Mouse (Mus musculus) liver, adult 2 months (tissue): ENCODE results near the gene Saxo1. TPM values are rescaled to one million over a fixed set of nuclear protein-coding genes. Genes with fewer than 3 reads are reported as not detected.
A peak's percentile ranks its signal among the peaks of the same experiment; 100 is the strongest.

Experiments
- DNase-seq: peaks from one replicate; pipeline ENCODE4 v3.0.0-alpha.2; 2011; ENCODE audit warnings: low read depth, low spot score; ENCODE audit errors: extremely low read depth
- H3K27ac ChIP-seq: fragments of 200-500 bp; replicated peaks from 2 replicates; pipeline ENCODE4 v1.5.1; 2012; ENCODE audit warnings: low read depth, mild to moderate bottlenecking, control low read depth, inconsistent platforms, low read length; ENCODE audit not compliant: insufficient read depth
- H3K27me3 ChIP-seq: fragments of 200-500 bp; 2 replicates; pipeline ENCODE4 v1.6.1; 2012; ENCODE audit warnings: mild to moderate bottlenecking, moderate library complexity, low read length, inconsistent platforms; ENCODE audit not compliant: control insufficient read depth, insufficient read depth
- H3K36me3 ChIP-seq: fragments of 200-500 bp; 2 replicates; pipeline ENCODE4 v1.6.1; 2012; ENCODE audit warnings: low read length, inconsistent platforms; ENCODE audit not compliant: control insufficient read depth, insufficient read depth
- H3K4me1 ChIP-seq: fragments of 200-500 bp; 2 replicates; pipeline ENCODE4 v1.6.1; 2011; ENCODE audit warnings: low read length; ENCODE audit not compliant: control insufficient read depth, insufficient read depth
- H3K4me3 ChIP-seq: fragments of 200-500 bp; 2 replicates; pipeline ENCODE4 v1.5.1; 2011; ENCODE audit warnings: low read depth, mild to moderate bottlenecking, control low read depth, low read length, moderate library complexity; ENCODE audit not compliant: insufficient read depth
- H3K79me2 ChIP-seq: fragments of 200-500 bp; 2 replicates; pipeline ENCODE4 v1.6.1; 2012; ENCODE audit warnings: inconsistent platforms, mild to moderate bottlenecking, low read length, moderate library complexity; ENCODE audit not compliant: control insufficient read depth, insufficient read depth
- H3K9ac ChIP-seq: fragments of 200-500 bp; 2 replicates; pipeline ENCODE4 v1.6.1; 2012; ENCODE audit warnings: low read depth, mild to moderate bottlenecking, control low read depth, inconsistent platforms, low read length
- CTCF ChIP-seq: fragments of 200-500 bp; IDR thresholded peaks from 2 replicates; pipeline ENCODE4 v1.5.1; 2011; ENCODE audit warnings: low read depth, low read length, control low read depth
- POLR2A ChIP-seq: fragments of 200-500 bp; IDR thresholded peaks from 2 replicates; pipeline ENCODE4 v1.6.1; 2011; ENCODE audit warnings: low read length, control low read depth; ENCODE audit not compliant: insufficient read depth; ENCODE audit errors: extremely low read depth
- WGBS: fragments of 180-500 bp; shearing (Covaris S2); methylation state at CpG from one replicate; pipeline ENCODE4 v1.1.7; 2018; 5-methylcytosine and 5-hydroxymethylcytosine counted together
- polyA plus RNA-seq: library from polyadenylated mRNA; depleted of rRNA; stranded (reverse); fragments of >200 nt; gene quantifications from 2 replicates; pipeline ENCODE4 v1.2.3, GENCODE M21; 2012
- total RNA-seq: library from RNA; depleted of rRNA; stranded (reverse); fragments of >200 nt; gene quantifications from 2 replicates; pipeline ENCODE4 v1.2.3, GENCODE M21; 2014

Saxo1 gene
- total and polyA plus RNA-seq, 2 experiments = not detected

GRCm38 (mm10) chr4:86427312-86427711 is 130.8 kb downstream of the Saxo1 start:
- Histone ChIP-seq H3K27me3 (no peaks in the 10 kb centered on the region), H3K27ac (no peak overlapping the region), H3K79me2 (no peaks in the 10 kb centered on the region), H3K4me3 (no peak overlapping the region), H3K4me1 (no peaks in the 10 kb centered on the region), H3K36me3 (no peaks in the 10 kb centered on the region), H3K9ac (no peak overlapping the region)
- 88% methylated on average over 5 of the region's 5 CpGs for WGBS
- no peak for DNase-seq
- TF ChIP-seq POLR2A (no peak), CTCF (no peak)

- H3K4me3 ChIP-seq = no peak overlapping the region
- TF ChIP-seq POLR2A = no peak
- no peak for TF ChIP-seq CTCF
- no peaks in the 10 kb centered on the region for H3K36me3 ChIP-seq
- DNase-seq = no peak
- no peaks in the 10 kb centered on the region for H3K4me1 ChIP-seq
- no peak overlapping the region for H3K27ac ChIP-seq
- no peaks in the 10 kb centered on the region for H3K79me2 ChIP-seq
- H3K9ac ChIP-seq = no peak overlapping the region
- 92% methylated on average over 11 of the region's 11 CpGs for WGBS
- H3K27me3 ChIP-seq = no peaks in the 10 kb centered on the region
Measured at GRCm38 (mm10) chr4:86426549-86426948, 131.6 kb downstream of the Saxo1 start.

- no peaks in the 10 kb centered on the region for H3K36me3 ChIP-seq
- no peak for TF ChIP-seq POLR2A
- TF ChIP-seq CTCF = no peak
- 91% methylated on average over 7 of the region's 7 CpGs for WGBS
Measured at GRCm38 (mm10) chr4:86425581-86425980, 132.5 kb downstream of the Saxo1 start.

GRCm38 (mm10) chr4:86422586-86422985 is 135.5 kb downstream of the Saxo1 start:
- no peaks in the 10 kb centered on the region for H3K4me1 ChIP-seq
- H3K36me3 ChIP-seq = no peaks in the 10 kb centered on the region
- no peaks in the 10 kb centered on the region for H3K79me2 ChIP-seq
- TF ChIP-seq CTCF (no peak), POLR2A (no peak)
- H3K9ac ChIP-seq = no peak overlapping the region
- H3K4me3 ChIP-seq = no peak overlapping the region
- no peaks in the 10 kb centered on the region for H3K27me3 ChIP-seq
- no peak overlapping the region for H3K27ac ChIP-seq
- peak; percentile 55 for DNase-seq
- WGBS = 55% methylated on average over 6 of the region's 6 CpGs

More at GRCm38 (mm10) chr4:86425581-86425980, 132.5 kb downstream of the Saxo1 start:
- no peak overlapping the region for H3K27ac ChIP-seq
- DNase-seq = no peak
- no peak overlapping the region for H3K4me3 ChIP-seq
- no peaks in the 10 kb centered on the region for H3K79me2 ChIP-seq
- no peaks in the 10 kb centered on the region for H3K27me3 ChIP-seq
- no peaks in the 10 kb centered on the region for H3K4me1 ChIP-seq
- no peak overlapping the region for H3K9ac ChIP-seq

- Histone ChIP-seq H3K27ac (no peak overlapping the region), H3K4me1 (no peaks in the 10 kb centered on the region), H3K27me3 (no peaks in the 10 kb centered on the region), H3K4me3 (no peak overlapping the region), H3K36me3 (no peaks in the 10 kb centered on the region), H3K9ac (no peak overlapping the region), H3K79me2 (no peaks in the 10 kb centered on the region)
- WGBS = 83% methylated on average over 15 of the region's 15 CpGs
- no peak for DNase-seq
- TF ChIP-seq CTCF (no peak), POLR2A (no peak)
Measured at GRCm38 (mm10) chr4:86416401-86417025, 141.6 kb downstream of the Saxo1 start.

- TF ChIP-seq CTCF = no peak
- no peak for TF ChIP-seq POLR2A
- H3K4me3 ChIP-seq = no peak overlapping the region
- no peaks in the 10 kb centered on the region for H3K36me3 ChIP-seq
- H3K9ac ChIP-seq = no peak overlapping the region
- no peak overlapping the region for H3K27ac ChIP-seq
- WGBS = 86% methylated on average over 3 of the region's 3 CpGs
- no peaks in the 10 kb centered on the region for H3K27me3 ChIP-seq
- H3K79me2 ChIP-seq = no peaks in the 10 kb centered on the region
- no peak for DNase-seq
- no peaks in the 10 kb centered on the region for H3K4me1 ChIP-seq
Measured at GRCm38 (mm10) chr4:86413388-86413787, 144.7 kb downstream of the Saxo1 start.
